Mouse (Mus musculus) embryonic facial prominence, embryonic 13.5 days (tissue): Measurements from ENCODE around the gene Pdp2. TPM values are rescaled to one million over a fixed set of nuclear protein-coding genes. Genes with fewer than 3 reads are reported as not detected.

Source experiments
- ATAC-seq: fragments of 200-750 bp; cut with Nextera tagmentation; 2 replicates; pipeline ENCODE4 v1.8.0; 2017; ENCODE audit warnings: low read depth; ENCODE audit not compliant: insufficient number of reproducible peaks, insufficient read depth, low FRiP score, low TSS enrichment
- H3K27ac ChIP-seq: fragments of 300-500 bp; sonication (generic); 2 replicates; pipeline ENCODE4 v1.5.1; 2015; ENCODE audit warnings: moderate library complexity, mild to moderate bottlenecking, inconsistent platforms
- H3K27me3 ChIP-seq: fragments of 300-500 bp; sonication (generic); 2 replicates; pipeline ENCODE4 v1.6.1; 2015; ENCODE audit warnings: mild to moderate bottlenecking, inconsistent platforms
- H3K36me3 ChIP-seq: fragments of 300-500 bp; sonication (generic); 2 replicates; pipeline ENCODE4 v1.6.1; 2015; ENCODE audit warnings: mild to moderate bottlenecking, inconsistent platforms
- H3K4me1 ChIP-seq: fragments of 300-500 bp; sonication (generic); 2 replicates; pipeline ENCODE4 v1.6.1; 2015; ENCODE audit warnings: inconsistent platforms
- H3K4me2 ChIP-seq: fragments of 300-500 bp; sonication (generic); 2 replicates; pipeline ENCODE4 v1.6.1; 2015; ENCODE audit warnings: moderate library complexity, mild to moderate bottlenecking, inconsistent platforms
- H3K4me3 ChIP-seq: fragments of 300-500 bp; sonication (generic); 2 replicates; pipeline ENCODE4 v1.5.1; 2015; ENCODE audit warnings: mild to moderate bottlenecking, inconsistent platforms
- H3K9ac ChIP-seq: fragments of 300-500 bp; sonication (generic); 2 replicates; pipeline ENCODE4 v1.6.1; 2015; ENCODE audit warnings: mild to moderate bottlenecking, inconsistent platforms
- H3K9me3 ChIP-seq: fragments of 300-500 bp; sonication (generic); 2 replicates; pipeline ENCODE4 v1.6.1; 2016; ENCODE audit warnings: inconsistent platforms
- WGBS: fragments of 180-500 bp; shearing (Covaris S2); methylation state at CpG from one replicate; pipeline ENCODE4 v1.1.7; 2015; ENCODE audit warnings: mixed read lengths; 5-methylcytosine and 5-hydroxymethylcytosine counted together
- polyA plus RNA-seq: library from polyadenylated mRNA; unstranded; fragments of >200 nt; fragmentation: Nextera tagmentation; extraction: Ambion mirVana; gene quantifications from 2 replicates; pipeline ENCODE4 v1.2.1, GENCODE M21; 2015

Pdp2 gene
- polyA plus RNA-seq, 1 experiment from 2014 or later, result 11.0 TPM

GRCm38 (mm10) chr8:104597656-104598055, 6.4 kb downstream of the Pdp2 start:
- H3K36me3 ChIP-seq, result peaks cover 32% of the 10 kb centered on the region
- ATAC-seq, result no peak
- H3K4me1 ChIP-seq, result peaks cover 9% of the 10 kb centered on the region; the same call in 1 of the 2 replicates
- no peak overlapping the region for H3K4me3 ChIP-seq
- H3K4me2 ChIP-seq, result no peak overlapping the region
- peaks cover 6% of the 10 kb centered on the region; the same call in 1 of the 2 replicates for H3K27me3 ChIP-seq
- no peaks in the 10 kb centered on the region for H3K9me3 ChIP-seq
- 81% methylated on average over 6 of the region's 6 CpGs for WGBS
- H3K27ac ChIP-seq, result no peak overlapping the region
- H3K9ac ChIP-seq, result no peak overlapping the region

- H3K4me1 ChIP-seq, result peaks cover 7% of the 10 kb centered on the region; the same call in 1 of the 2 replicates
- H3K27me3 ChIP-seq, result peaks cover 6% of the 10 kb centered on the region; the same call in 1 of the 2 replicates
- no peaks in the 10 kb centered on the region for H3K9me3 ChIP-seq
- no peak overlapping the region for H3K4me3 ChIP-seq
- ATAC-seq, result no peak
- H3K27ac ChIP-seq, result no peak overlapping the region
- no peak overlapping the region for H3K9ac ChIP-seq
- peaks cover 31% of the 10 kb centered on the region for H3K36me3 ChIP-seq
- H3K4me2 ChIP-seq, result no peak overlapping the region
- 56% methylated on average over 6 of the region's 6 CpGs for WGBS
These were observed 7.2 kb downstream of the Pdp2 start for GRCm38 (mm10) chr8:104598496-104598895.

- Histone ChIP-seq H3K27ac (no peak overlapping the region), H3K36me3 (peaks cover 4% of the 10 kb centered on the region)
These were observed 10.1 kb downstream of the Pdp2 start for GRCm38 (mm10) chr8:104601386-104601785.

GRCm38 (mm10) chr8:104601941-104602371, 10.7 kb downstream of the Pdp2 start:
- peak overlapping the region; percentile 54; the same call in 1 of the 2 replicates for H3K9ac ChIP-seq
- under 1% methylated on average over 12 of the region's 12 CpGs for WGBS
- no peak; the same call in 1 of the 2 replicates for ATAC-seq

More at GRCm38 (mm10) chr8:104601386-104601785, 10.1 kb downstream of the Pdp2 start:
- Histone ChIP-seq H3K9me3 (no peaks in the 10 kb centered on the region), H3K9ac (no peak overlapping the region), H3K4me2 (peak overlapping the region; percentile 61), H3K4me3 (no peak overlapping the region), H3K4me1 (peaks cover 7% of the 10 kb centered on the region; the same call in 1 of the 2 replicates), H3K27me3 (peaks cover 6% of the 10 kb centered on the region; the same call in 1 of the 2 replicates)
- ATAC-seq, result no peak
- WGBS, result 25% methylated on average over 7 of the region's 7 CpGs

GRCm38 (mm10) chr8:104602468-104603244, 11.4 kb downstream of the Pdp2 start:
- peak overlapping the region; percentile 61 for H3K4me2 ChIP-seq
- H3K9me3 ChIP-seq, result no peaks in the 10 kb centered on the region
- no peak overlapping the region for H3K27ac ChIP-seq
- H3K36me3 ChIP-seq, result no peaks in the 10 kb centered on the region
- peak; percentile 87 for ATAC-seq
- H3K27me3 ChIP-seq, result peaks cover 6% of the 10 kb centered on the region; the same call in 1 of the 2 replicates
- WGBS, result 19% methylated on average over 21 of the region's 21 CpGs
- peak overlapping the region; percentile 54 for H3K9ac ChIP-seq
- H3K4me3 ChIP-seq, result peak overlapping the region; percentile 38
- H3K4me1 ChIP-seq, result peaks cover 7% of the 10 kb centered on the region; the same call in 1 of the 2 replicates

More at GRCm38 (mm10) chr8:104601941-104602371, 10.7 kb downstream of the Pdp2 start:
- peaks cover 6% of the 10 kb centered on the region; the same call in 1 of the 2 replicates for H3K27me3 ChIP-seq
- peak overlapping the region; percentile 61 for H3K4me2 ChIP-seq
- no peaks in the 10 kb centered on the region for H3K36me3 ChIP-seq
- H3K4me1 ChIP-seq, result peaks cover 7% of the 10 kb centered on the region; the same call in 1 of the 2 replicates
- no peak overlapping the region for H3K27ac ChIP-seq
- H3K9me3 ChIP-seq, result no peaks in the 10 kb centered on the region
- peak overlapping the region; percentile 38 for H3K4me3 ChIP-seq

GRCm38 (mm10) chr8:104603245-104603593, 12.0 kb downstream of the Pdp2 start:
- H3K9me3 ChIP-seq, result no peaks in the 10 kb centered on the region
- 0 out of 2 replicates have a peak overlapping the region, but pooled peaks have one; percentile 51 for H3K9ac ChIP-seq
- no peak overlapping the region for H3K4me3 ChIP-seq
- peaks cover 7% of the 10 kb centered on the region; the same call in 1 of the 2 replicates for H3K4me1 ChIP-seq
- no peak overlapping the region for H3K27ac ChIP-seq
- no peaks in the 10 kb centered on the region for H3K36me3 ChIP-seq
- 69% methylated on average over 4 of the region's 4 CpGs for whole genome bisulfite sequencing
- H3K27me3 ChIP-seq, result peaks cover 6% of the 10 kb centered on the region; the same call in 1 of the 2 replicates
- peak overlapping the region; percentile 61 for H3K4me2 ChIP-seq
- ATAC-seq, result no peak

- WGBS, result 55% methylated on average over 6 of the region's 6 CpGs
- no peaks in the 10 kb centered on the region for H3K9me3 ChIP-seq
- H3K36me3 ChIP-seq, result no peaks in the 10 kb centered on the region
- no peak overlapping the region for H3K27ac ChIP-seq
- H3K9ac ChIP-seq, result no peak overlapping the region
- peaks cover 7% of the 10 kb centered on the region; the same call in 1 of the 2 replicates for H3K4me1 ChIP-seq
- peaks cover 2% of the 10 kb centered on the region; the same call in 1 of the 2 replicates for H3K27me3 ChIP-seq
- no peak overlapping the region for H3K4me2 ChIP-seq
- ATAC-seq, result no peak
- H3K4me3 ChIP-seq, result no peak overlapping the region
These were observed 15.1 kb downstream of the Pdp2 start for GRCm38 (mm10) chr8:104606329-104606728.

- H3K36me3 ChIP-seq, result no peaks in the 10 kb centered on the region
- WGBS, result 65% methylated on average over 2 of the region's 2 CpGs
- H3K4me3 ChIP-seq, result no peak overlapping the region
- H3K9ac ChIP-seq, result no peak overlapping the region
- H3K4me2 ChIP-seq, result no peak overlapping the region
- no peak overlapping the region for H3K27ac ChIP-seq
- H3K9me3 ChIP-seq, result no peaks in the 10 kb centered on the region
- H3K27me3 ChIP-seq, result no peaks in the 10 kb centered on the region
- no peak for ATAC-seq
- no peaks in the 10 kb centered on the region for H3K4me1 ChIP-seq
These were observed 16.7 kb downstream of the Pdp2 start for GRCm38 (mm10) chr8:104607944-104608343.

GRCm38 (mm10) chr8:104609222-104609621, 18.0 kb downstream of the Pdp2 start:
- no peak for ATAC-seq
- H3K27me3 ChIP-seq, result no peaks in the 10 kb centered on the region

GRCm38 (mm10) chr8:104610185-104610766, 19.0 kb downstream of the Pdp2 start:
- H3K4me3 ChIP-seq, result no peak overlapping the region
- H3K9me3 ChIP-seq, result no peaks in the 10 kb centered on the region
- no peak overlapping the region for H3K9ac ChIP-seq
- H3K27me3 ChIP-seq, result no peaks in the 10 kb centered on the region
- no peak overlapping the region for H3K4me2 ChIP-seq
- H3K27ac ChIP-seq, result no peak overlapping the region
- H3K36me3 ChIP-seq, result no peaks in the 10 kb centered on the region
- H3K4me1 ChIP-seq, result no peaks in the 10 kb centered on the region
- no peak for ATAC-seq
- 86% methylated on average over 12 of the region's 12 CpGs for WGBS

More at GRCm38 (mm10) chr8:104609222-104609621, 18.0 kb downstream of the Pdp2 start:
- H3K4me1 ChIP-seq, result no peaks in the 10 kb centered on the region
- no peak overlapping the region for H3K4me2 ChIP-seq
- WGBS, result 75% methylated on average over 8 of the region's 8 CpGs
- no peak overlapping the region for H3K27ac ChIP-seq
- no peak overlapping the region for H3K4me3 ChIP-seq
- no peaks in the 10 kb centered on the region for H3K36me3 ChIP-seq
- no peaks in the 10 kb centered on the region for H3K9me3 ChIP-seq
- H3K9ac ChIP-seq, result no peak overlapping the region

- no peaks in the 10 kb centered on the region for H3K27me3 ChIP-seq
- H3K9me3 ChIP-seq, result no peaks in the 10 kb centered on the region
- no peak overlapping the region for H3K4me2 ChIP-seq
- H3K4me1 ChIP-seq, result no peaks in the 10 kb centered on the region
- no peak overlapping the region for H3K27ac ChIP-seq
- no peak overlapping the region for H3K9ac ChIP-seq
- no peak overlapping the region for H3K4me3 ChIP-seq
- 73% methylated on average over 4 of the region's 4 CpGs for WGBS
- ATAC-seq, result no peak
- no peaks in the 10 kb centered on the region for H3K36me3 ChIP-seq
These were observed 20.4 kb downstream of the Pdp2 start for GRCm38 (mm10) chr8:104611613-104612012.
